Mouse (Mus musculus) bone marrow macrophage, adult 2 months (primary cell): ENCODE measurements around the gene Nprl2. TPM values are rescaled to one million over a fixed set of nuclear protein-coding genes. Genes with fewer than 3 reads are reported as not detected.

Experiments used
- H3K27ac ChIP-seq: 2 replicates; pipeline ENCODE4 v1.5.1; 2012; ENCODE audit warnings: low read depth, low read length; ENCODE audit not compliant: insufficient read depth
- H3K4me1 ChIP-seq: 2 replicates; pipeline ENCODE4 v1.6.1; 2012; ENCODE audit warnings: low read length; ENCODE audit not compliant: control insufficient read depth, insufficient read depth
- H3K4me3 ChIP-seq: 2 replicates; pipeline ENCODE4 v1.5.1; 2012; ENCODE audit warnings: mild to moderate bottlenecking, low read length, moderate library complexity; ENCODE audit not compliant: insufficient read depth
- CTCF ChIP-seq: IDR thresholded peaks from 2 replicates; pipeline ENCODE4 v1.5.1; 2012; ENCODE audit warnings: low read depth, mild to moderate bottlenecking, low read length, moderate library complexity
- POLR2A ChIP-seq: IDR thresholded peaks from 2 replicates; pipeline ENCODE4 v1.6.1; 2012; ENCODE audit warnings: mild to moderate bottlenecking, low read depth, low read length, borderline replicate concordance
- polyA plus RNA-seq: library from polyadenylated mRNA; stranded (reverse); fragments of >200 nt; gene quantifications from 2 replicates; pipeline ENCODE4 v1.2.4, GENCODE M21; 2012; ENCODE audit not compliant: missing spikeins, insufficient read depth, insufficient read length

Nprl2 gene
- polyA plus RNA-seq, 1 experiment, result 22.5 TPM

DNA sequence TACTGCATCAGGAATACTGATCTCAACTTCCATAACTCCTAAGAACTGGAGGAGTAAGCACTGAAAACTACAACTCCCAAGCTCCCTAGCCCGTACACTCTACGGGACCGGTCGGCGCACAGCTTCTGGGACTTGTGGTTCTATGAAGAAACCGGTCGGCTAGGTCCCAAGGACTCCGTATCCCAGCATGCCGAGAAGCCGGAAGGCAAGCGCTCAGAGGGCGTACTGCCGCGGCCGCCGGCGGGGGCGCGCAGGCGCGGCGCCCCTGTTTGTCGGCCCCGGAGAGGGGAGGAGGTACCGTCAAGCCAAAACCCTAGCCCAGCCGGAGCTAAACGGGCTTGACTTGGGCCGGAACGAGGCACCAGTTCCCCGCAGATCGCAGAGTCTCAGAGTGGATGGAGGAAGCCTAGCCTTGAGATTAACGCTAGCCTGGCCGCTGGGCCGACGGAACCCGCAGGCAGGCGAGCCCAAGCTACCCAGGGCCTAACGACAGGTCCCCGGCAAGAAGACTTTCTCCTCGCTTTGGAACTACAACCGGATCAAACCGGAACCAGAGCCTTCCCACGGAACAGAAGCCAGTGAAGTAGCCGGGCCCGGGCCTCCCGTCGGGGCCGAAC lies 8.1 kb upstream of the Nprl2 start, which contains the start of gene Tmem115:
Gene Tmem115, plus strand, starts transcription at position 155 of the 617 bp plus-strand sequence.
- Histone ChIP-seq H3K27ac (peak within 1 kb of the TSS; percentile 79), H3K4me3 (peak within 1 kb of the TSS; percentile 81), H3K4me1 (peaks cover 11% of the 10 kb centered on the region)
- TF ChIP-seq CTCF (no peak), POLR2A (no peak)

- Histone ChIP-seq H3K4me3 (peak overlapping the region; percentile 81), H3K4me1 (peaks cover 11% of the 10 kb centered on the region), H3K27ac (peak overlapping the region; percentile 79)
- TF ChIP-seq POLR2A (no peak), CTCF (no peak)
Measured at GRCm38 (mm10) chr9:107534408-107535202, 7.4 kb upstream of the Nprl2 start.

DNA sequence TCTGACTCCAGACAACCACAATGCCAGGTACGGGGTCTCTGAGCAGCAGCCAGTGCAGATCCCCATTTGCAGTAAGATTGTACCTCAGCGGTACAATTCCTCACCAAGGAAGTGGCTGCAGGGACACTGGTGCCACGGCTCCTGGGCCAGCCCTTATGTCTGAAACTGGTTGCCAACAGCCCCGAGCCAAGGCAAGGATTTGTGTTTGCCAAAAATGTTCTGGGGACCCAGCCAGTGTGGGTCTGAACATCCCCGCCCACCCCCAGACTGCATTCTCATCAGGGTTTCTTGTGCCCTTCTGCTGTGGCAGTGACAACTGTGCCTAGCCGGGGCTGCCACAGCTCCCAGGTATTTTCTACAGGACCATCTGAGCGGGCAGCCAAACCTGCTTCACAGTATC lies 3.8 kb upstream of the Nprl2 start:
- TF ChIP-seq POLR2A (no peak), CTCF (no peak)
- H3K4me1 ChIP-seq, result peaks cover 17% of the 10 kb centered on the region
- no peak overlapping the region for H3K4me3 ChIP-seq
- H3K27ac ChIP-seq, result no peak overlapping the region

GRCm38 (mm10) chr9:107538711-107539110 lies 3.3 kb upstream of the Nprl2 start:
- Histone ChIP-seq H3K4me3 (no peak overlapping the region), H3K4me1 (peaks cover 17% of the 10 kb centered on the region), H3K27ac (no peak overlapping the region)
- no peak for TF ChIP-seq POLR2A
- TF ChIP-seq CTCF, result no peak

- TF ChIP-seq POLR2A, result no peak
- no peak for TF ChIP-seq CTCF
- Histone ChIP-seq H3K4me3 (no peak overlapping the region), H3K27ac (no peak overlapping the region), H3K4me1 (peaks cover 17% of the 10 kb centered on the region)
Measured at GRCm38 (mm10) chr9:107539940-107540339, 2.1 kb upstream of the Nprl2 start.

DNA sequence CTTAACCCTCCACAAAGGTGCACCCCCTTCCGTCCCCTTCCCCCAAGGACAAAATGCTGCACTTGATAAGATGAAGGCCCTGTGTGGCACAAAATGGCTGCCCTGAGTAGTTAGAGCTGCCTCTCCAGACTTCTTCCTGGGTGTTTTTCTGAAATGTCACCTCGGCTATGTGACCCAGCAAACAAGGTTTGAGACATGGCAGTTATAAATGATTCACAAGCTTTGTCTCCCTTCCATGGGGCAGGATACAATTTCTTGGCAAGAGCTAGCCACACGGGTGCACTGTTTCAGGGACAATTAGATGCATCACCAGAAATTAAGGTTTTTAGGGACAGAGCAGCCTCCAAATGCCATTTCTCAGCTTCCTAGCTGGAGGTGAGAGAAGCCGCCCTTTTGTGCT lies 1.6 kb upstream of the Nprl2 start:
- peaks cover 17% of the 10 kb centered on the region for H3K4me1 ChIP-seq
- no peak overlapping the region for H3K27ac ChIP-seq
- TF ChIP-seq CTCF (no peak), POLR2A (no peak)
- no peak overlapping the region for H3K4me3 ChIP-seq

GRCm38 (mm10) chr9:107541005-107541404 lies 1.0 kb upstream of the Nprl2 start:
- peaks cover 15% of the 10 kb centered on the region for H3K4me1 ChIP-seq
- H3K27ac ChIP-seq, result no peak overlapping the region
- peak overlapping the region; percentile 67 for H3K4me3 ChIP-seq
- no peak for TF ChIP-seq POLR2A
- TF ChIP-seq CTCF, result no peak

GRCm38 (mm10) chr9:107542352-107542686 lies 293 bp downstream of the Nprl2 start:
- Histone ChIP-seq H3K4me1 (peaks cover 10% of the 10 kb centered on the region), H3K27ac (no peak overlapping the region), H3K4me3 (peak overlapping the region; percentile 67)
- TF ChIP-seq CTCF (no peak), POLR2A (no peak)

- no peak for TF ChIP-seq CTCF
- Histone ChIP-seq H3K27ac (no peak overlapping the region), H3K4me3 (peak overlapping the region; percentile 67), H3K4me1 (peaks cover 14% of the 10 kb centered on the region)
Measured at GRCm38 (mm10) chr9:107542721-107543120, 695 bp downstream of the Nprl2 start.

GRCm38 (mm10) chr9:107543299-107543698 lies 1.3 kb downstream of the Nprl2 start:
- H3K27ac ChIP-seq, result no peak overlapping the region
- H3K4me1 ChIP-seq, result peaks cover 19% of the 10 kb centered on the region
- TF ChIP-seq POLR2A (no peak), CTCF (no peak)
- H3K4me3 ChIP-seq, result no peak overlapping the region

DNA sequence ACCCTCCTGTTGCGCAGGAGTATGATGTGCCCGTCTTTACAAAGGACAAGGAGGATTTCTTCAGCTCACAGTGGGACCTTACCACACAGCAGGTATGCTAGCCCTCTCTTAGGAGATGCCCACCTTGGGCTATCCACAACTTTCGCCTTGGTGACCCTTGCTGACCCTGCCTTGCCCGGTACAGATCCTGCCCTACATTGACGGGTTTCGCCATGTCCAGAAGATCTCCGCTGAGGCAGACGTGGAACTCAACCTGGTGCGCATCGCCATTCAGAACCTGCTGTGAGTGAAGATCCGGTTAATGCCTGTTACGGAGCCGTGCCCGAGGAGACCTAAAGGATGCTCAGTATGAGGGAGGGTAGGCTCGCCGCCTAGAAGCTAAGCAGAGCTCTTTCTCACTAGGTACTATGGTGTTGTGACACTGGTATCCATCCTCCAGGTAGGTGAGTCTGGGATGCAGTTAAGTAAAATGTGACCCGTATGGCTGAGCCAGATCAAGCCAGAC lies 2.2 kb downstream of the Nprl2 start:
- H3K27ac ChIP-seq, result no peak overlapping the region
- peaks cover 23% of the 10 kb centered on the region for H3K4me1 ChIP-seq
- TF ChIP-seq CTCF (no peak), POLR2A (no peak)

More for the DNA sequence above, 2.2 kb downstream of the Nprl2 start:
- no peak overlapping the region for H3K4me3 ChIP-seq
